Mouse (Mus musculus) 416B (cell line): ENCODE results near the gene Olfr815.
"Not testable (repeated sequence)": the region's sequence is repeated elsewhere in the genome, so short reads cannot be mapped to it uniquely, and the experiment has no call there.

ENCODE experiments used
- DNase-seq: peaks from one replicate; pipeline ENCODE4 v3.0.0; 2011; ENCODE audit warnings: low read depth

The Olfr815 gene

DNA sequence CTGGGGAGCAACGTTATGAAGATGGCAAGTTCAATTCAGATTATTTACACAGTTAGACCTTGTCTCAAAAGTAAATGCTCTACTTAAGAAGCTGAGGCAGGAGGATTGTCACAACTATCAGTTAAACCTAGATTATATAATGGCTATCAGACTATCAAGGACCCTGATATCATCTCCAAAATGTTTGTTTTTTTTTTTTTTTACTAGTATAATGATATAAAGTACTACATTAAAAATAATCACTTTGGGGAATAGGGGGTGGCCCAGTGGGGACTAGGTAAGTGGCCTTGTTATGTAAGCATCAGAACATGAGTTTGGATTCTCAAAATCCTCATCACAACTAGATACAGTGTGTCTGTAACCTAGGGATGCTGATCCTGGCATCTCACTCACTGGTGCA is at the start of gene Olfr815:
Olfr815 (minus strand) TSS at position 101 of the 400 bp plus-strand sequence.
- DNase-seq: not testable (repeated sequence)

DNA sequence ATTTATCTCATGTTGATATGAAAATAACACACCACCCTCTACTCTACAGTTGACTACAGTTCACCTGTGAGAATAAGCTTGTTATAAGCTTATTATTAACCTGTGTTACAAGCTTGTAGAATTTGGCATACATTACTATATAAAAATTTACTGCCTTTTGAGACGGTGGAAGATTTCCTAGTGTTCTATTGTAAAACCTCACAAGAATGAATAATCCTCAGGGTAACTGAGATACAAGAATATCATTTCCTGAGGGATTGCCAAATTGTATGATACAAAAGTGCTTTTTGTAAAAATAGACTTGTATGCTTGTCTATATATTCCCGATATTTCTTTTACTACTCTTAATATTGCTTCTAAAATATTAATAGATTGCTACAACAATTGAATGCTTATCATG is 43.3 kb upstream of the Olfr815 start, which contains the start of gene Olfr818:
Olfr818 (minus strand) TSS at position 101 of the 400 bp plus-strand sequence.
- no peak for DNase-seq

DNA sequence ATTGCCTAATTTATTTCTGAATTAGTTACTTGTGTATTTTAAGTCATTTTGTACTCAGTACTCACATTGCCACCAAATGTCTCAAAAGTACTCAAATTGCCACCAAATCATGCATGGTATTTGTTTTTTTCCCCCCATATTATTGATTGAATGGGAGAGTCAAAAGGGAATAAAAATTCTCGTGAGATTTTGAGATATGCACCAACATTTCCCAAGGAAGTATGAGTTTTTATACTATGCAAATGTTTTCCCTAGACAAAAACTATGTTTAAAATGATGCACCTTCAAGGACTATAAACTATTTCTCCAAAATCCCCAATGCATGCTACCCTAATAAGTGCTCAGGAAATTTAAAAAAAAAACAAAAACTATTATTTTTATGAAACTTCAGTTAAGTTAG is 9.8 kb upstream of the Olfr815 start, which contains the start of gene Olfr816:
Olfr816 (minus strand) TSS at position 101 of the 400 bp plus-strand sequence.
- DNase-seq: no peak

DNA sequence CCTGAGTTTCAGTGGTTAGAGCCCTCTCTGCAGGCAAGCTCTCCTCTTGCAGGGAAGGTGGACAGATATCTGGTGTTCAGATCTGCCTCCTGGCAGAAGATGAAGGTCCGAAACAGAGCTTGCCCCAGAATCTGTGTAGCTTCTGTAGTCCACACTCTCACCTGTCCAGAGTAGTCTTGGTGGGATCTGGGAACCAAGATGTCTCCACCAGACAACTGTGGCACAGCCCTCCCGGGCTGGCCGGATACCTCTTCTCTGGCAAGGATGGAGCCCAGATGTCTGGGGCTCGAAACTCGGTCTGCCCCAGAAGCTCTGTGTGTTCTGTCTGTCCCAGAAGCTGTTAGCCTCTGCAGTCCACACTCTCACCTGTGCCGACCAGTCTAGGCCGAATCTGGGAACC is 19.7 kb downstream of the Olfr815 start:
- DNase-seq: no peak

DNA sequence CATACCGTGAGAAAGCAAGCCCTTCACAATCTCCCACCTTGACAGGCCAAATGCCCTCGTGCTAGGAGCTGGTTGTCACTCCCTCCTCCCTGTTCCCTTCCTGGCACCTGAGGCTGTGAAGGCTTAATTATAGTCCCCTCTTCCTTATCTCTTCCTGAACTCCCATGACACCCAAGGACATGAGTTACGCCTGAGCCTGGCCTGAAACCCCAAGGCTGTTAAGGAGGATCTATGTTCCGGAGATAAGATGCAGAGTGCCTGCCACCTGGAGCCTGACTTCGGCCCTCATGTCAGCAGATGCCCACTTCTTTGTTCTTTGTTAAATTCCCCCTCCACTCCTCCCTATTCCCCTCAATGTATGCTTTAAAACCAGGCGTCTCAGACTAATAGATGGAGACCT is 20.2 kb downstream of the Olfr815 start:
- DNase-seq: not testable (repeated sequence)

DNA sequence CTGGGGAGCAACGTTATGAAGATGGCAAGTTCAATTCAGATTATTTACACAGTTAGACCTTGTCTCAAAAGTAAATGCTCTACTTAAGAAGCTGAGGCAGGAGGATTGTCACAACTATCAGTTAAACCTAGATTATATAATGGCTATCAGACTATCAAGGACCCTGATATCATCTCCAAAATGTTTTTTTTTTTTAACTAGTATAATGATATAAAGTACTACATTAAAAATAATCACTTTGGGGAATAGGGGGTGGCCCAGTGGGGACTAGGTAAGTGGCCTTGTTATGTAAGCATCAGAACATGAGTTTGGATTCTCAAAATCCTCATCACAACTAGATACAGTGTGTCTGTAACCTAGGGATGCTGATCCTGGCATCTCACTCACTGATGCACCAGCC is 25.9 kb downstream of the Olfr815 start, which contains the start of gene Olfr814:
Olfr814 (minus strand) TSS at position 101 of the 400 bp plus-strand sequence.
- DNase-seq: not testable (repeated sequence)

DNA sequence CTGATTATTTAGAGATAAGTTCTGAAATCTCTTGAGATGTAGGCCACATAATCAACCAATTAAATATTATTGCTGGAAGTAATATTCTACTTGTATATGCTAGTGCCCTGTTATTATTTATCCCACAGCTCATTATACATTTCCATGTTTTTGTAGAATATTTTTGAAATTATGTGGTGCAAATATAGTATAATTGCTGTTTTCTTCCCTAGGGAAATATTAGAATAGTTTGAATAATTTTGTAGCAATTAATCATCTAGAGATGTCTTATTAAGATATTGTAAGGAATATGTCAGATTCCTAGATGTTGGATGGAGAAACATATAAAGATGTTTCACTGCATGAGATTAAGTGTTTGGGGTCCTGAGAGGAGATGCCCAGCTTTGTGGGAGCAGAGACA is 50.6 kb downstream of the Olfr815 start, which contains the start of gene Olfr813:
Olfr813 (plus strand) TSS at position 301 of the 400 bp plus-strand sequence.
- DNase-seq: no peak
